Mouse (Mus musculus): ENCODE measurements around the gene Ccr9. TPM values are rescaled to one million over a fixed set of nuclear protein-coding genes. Genes with fewer than 3 reads are reported as not detected.
"Not testable (repeated sequence)": the region's sequence is repeated elsewhere in the genome, so short reads cannot be mapped to it uniquely, and the experiment has no call there.

Gene Ccr9
- polyA plus RNA-seq, 1 experiment from 2014 or later, result 0.36 TPM

DNA sequence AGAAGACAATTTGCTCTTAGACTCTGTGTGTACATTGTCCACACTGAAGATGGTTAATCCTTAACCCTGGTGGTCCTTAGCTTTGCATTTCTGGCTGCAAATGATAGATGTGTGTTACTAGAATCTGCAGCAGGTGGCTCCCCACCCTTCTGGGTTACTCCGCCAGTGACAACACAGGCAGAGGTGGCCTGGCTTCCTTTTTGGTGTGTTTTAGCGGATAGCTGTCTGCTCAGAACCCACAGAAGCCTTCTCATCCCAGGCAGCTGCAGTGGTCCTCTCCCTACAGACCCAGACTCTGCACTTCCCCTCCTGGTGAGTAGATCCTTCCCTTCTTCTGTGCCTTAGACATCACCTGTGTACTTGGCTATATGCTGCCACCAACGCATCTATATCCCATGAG, 88.8 kb downstream of the Ccr9 start:
- Histone ChIP-seq H3K27me3 (no peaks in the 10 kb centered on the region), H3K4me1 (replicated peaks) (no peaks in the 10 kb centered on the region), H3K4me2 (replicated peaks) (no peak overlapping the region), H3K27ac (no peak overlapping the region), H3K4me3 (replicated peaks) (no peak overlapping the region), H3K9ac (replicated peaks) (no peak overlapping the region), H3K9me3 (no peaks in the 10 kb centered on the region), H3K36me3 (no peaks in the 10 kb centered on the region)
- no peak for ATAC-seq
- WGBS, result 88% methylated on average over 3 of the region's 3 CpGs

GRCm38 (mm10) chr9:123768443-123768842, 90.2 kb downstream of the Ccr9 start:
- H3K9me3 ChIP-seq, result no peaks in the 10 kb centered on the region
- no peak overlapping the region for H3K4me3 ChIP-seq (replicated peaks)
- H3K4me2 ChIP-seq (replicated peaks), result no peak overlapping the region
- no peak for ATAC-seq
- 84% methylated on average over 1 of the region's 1 CpGs for WGBS
- H3K27ac ChIP-seq, result no peak overlapping the region
- no peaks in the 10 kb centered on the region for H3K27me3 ChIP-seq
- H3K4me1 ChIP-seq (replicated peaks), result no peaks in the 10 kb centered on the region
- no peaks in the 10 kb centered on the region for H3K36me3 ChIP-seq
- no peak overlapping the region for H3K9ac ChIP-seq (replicated peaks)

- Histone ChIP-seq H3K27me3 (no peaks in the 10 kb centered on the region), H3K9me3 (no peaks in the 10 kb centered on the region), H3K36me3 (no peaks in the 10 kb centered on the region), H3K27ac (no peak overlapping the region), H3K9ac (replicated peaks) (no peak overlapping the region), H3K4me3 (replicated peaks) (no peak overlapping the region), H3K4me1 (replicated peaks) (no peaks in the 10 kb centered on the region), H3K4me2 (replicated peaks) (no peak overlapping the region)
- no peak for ATAC-seq
- WGBS, result 70% methylated on average over 6 of the region's 6 CpGs
Observed at GRCm38 (mm10) chr9:123769532-123769931, 91.3 kb downstream of the Ccr9 start.

DNA sequence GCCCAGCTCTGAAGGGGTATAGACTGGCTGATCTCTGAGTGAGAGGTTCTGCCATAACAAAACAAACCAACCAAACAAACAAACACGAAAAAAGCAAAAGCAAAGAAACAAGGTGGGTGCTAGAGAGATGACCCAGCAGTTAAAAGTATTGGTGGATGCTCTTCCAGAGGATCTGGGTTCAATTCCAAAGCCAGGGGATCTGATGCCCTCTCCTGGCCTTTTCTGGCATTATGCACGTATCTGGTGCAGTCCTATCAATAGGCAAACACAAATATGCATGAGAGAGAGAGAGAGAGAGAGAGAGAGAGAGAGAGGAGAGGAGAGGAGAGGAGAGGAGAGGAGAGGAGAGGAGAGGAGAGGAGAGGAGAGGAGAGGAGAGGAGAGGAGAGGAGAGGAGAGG, 95.1 kb downstream of the Ccr9 start:
- H3K4me1 ChIP-seq (replicated peaks); H3K9ac ChIP-seq (replicated peaks); H3K9me3 ChIP-seq; H3K36me3 ChIP-seq; H3K27ac ChIP-seq; H3K4me3 ChIP-seq (replicated peaks); ATAC-seq; H3K4me2 ChIP-seq (replicated peaks); H3K27me3 ChIP-seq: not testable (repeated sequence)
- 47% methylated on average over 2 of the region's 2 CpGs for WGBS

DNA sequence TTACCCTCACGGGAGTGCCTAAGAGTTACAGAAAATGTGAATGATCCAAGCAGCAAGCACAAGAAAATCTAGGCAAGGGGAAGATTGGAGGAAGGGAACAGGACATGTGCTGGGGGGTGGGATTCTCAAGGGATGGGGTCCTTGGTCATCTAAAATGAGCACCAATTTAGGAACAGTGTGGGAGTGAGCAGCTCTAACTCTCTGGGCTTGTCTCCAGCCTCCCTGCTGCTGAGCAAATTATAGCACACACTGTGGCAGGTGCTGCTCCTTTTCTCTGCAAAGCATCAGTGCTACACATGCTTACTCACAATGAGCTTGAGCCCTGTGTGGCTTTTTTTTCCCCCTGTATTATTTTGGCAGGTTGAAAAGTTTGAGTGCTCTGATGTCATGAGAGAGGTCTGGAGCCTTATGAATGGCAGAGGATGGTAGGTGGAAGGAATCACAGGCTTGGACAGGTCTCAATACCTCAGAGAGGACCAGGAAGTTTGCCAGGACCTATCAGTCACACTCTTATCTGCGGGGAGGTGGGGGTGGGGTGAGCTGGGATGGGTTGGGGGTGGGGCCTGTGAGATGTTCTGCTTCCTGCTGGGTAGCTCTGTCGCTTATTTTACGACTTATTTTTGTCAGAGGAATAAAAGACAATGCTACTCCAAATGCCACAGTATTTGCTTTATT, 110.8 kb downstream of the Ccr9 start:
- Histone ChIP-seq H3K27me3 (no peaks in the 10 kb centered on the region), H3K4me3 (replicated peaks) (no peak overlapping the region), H3K27ac (no peak overlapping the region), H3K4me1 (replicated peaks) (no peaks in the 10 kb centered on the region), H3K9ac (replicated peaks) (no peak overlapping the region), H3K36me3 (peaks cover 53% of the 10 kb centered on the region), H3K9me3 (no peaks in the 10 kb centered on the region), H3K4me2 (replicated peaks) (no peak overlapping the region)
- ATAC-seq, result no peak
- 84% methylated on average over 4 of the region's 4 CpGs for WGBS

- Histone ChIP-seq H3K9me3 (no peaks in the 10 kb centered on the region), H3K36me3 (peaks cover 67% of the 10 kb centered on the region), H3K27me3 (no peaks in the 10 kb centered on the region), H3K9ac (replicated peaks) (no peak overlapping the region), H3K4me3 (replicated peaks) (no peak overlapping the region), H3K27ac (no peak overlapping the region), H3K4me2 (replicated peaks) (no peak overlapping the region), H3K4me1 (replicated peaks) (no peaks in the 10 kb centered on the region)
- WGBS, result 68% methylated on average over 3 of the region's 3 CpGs
- ATAC-seq, result peak; percentile 43; the same call in 1 of the 2 replicates
Observed at GRCm38 (mm10) chr9:123796174-123796573, 117.9 kb downstream of the Ccr9 start.

DNA sequence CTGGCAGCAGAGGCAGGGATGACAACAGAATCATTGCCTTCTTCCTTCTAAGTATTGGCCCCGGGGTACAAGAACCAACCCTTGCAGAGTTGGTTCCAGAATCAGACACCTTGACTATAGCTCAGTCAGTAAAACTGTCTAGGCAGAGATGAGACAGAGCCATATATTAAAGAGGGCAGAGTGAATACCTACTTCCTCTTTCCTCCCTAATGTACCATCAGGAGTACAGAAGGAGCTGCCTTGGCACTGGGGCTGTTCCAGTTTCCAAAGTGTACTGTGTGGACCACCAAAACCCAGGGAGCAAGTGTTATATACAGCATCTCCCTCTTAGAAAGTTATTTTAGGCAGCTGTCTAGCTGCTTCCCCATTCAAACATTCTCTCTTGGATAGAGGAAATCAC, 123.3 kb downstream of the Ccr9 start:
- Histone ChIP-seq H3K4me2 (replicated peaks) (no peak overlapping the region), H3K27ac (no peak overlapping the region), H3K4me3 (replicated peaks) (no peak overlapping the region), H3K4me1 (replicated peaks) (no peaks in the 10 kb centered on the region), H3K9ac (replicated peaks) (no peak overlapping the region), H3K9me3 (no peaks in the 10 kb centered on the region), H3K27me3 (no peaks in the 10 kb centered on the region), H3K36me3 (peaks cover 38% of the 10 kb centered on the region)
- no peak for ATAC-seq
- WGBS, result 92% methylated on average over 1 of the region's 1 CpGs

DNA sequence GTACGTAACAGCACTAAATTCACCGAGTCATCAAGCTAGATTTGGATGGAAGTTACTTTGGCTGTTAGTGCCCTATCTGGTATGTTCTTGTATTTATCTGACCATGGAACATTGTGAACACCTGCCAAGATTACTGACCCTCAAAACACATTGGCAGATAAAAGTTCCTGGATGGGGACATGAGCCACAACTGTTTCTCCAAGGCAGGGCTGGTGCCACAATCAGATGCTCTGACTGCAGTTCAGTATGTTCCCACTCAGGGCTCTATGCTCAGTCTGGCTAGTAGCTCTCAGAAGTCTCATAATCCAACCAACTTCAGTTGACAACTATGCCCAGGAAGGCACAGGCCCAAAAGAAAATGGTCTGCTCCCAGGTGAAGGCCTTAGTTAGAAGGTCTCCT, 124.2 kb downstream of the Ccr9 start:
- H3K9ac ChIP-seq (replicated peaks), result no peak overlapping the region
- no peak overlapping the region for H3K4me3 ChIP-seq (replicated peaks)
- no peak overlapping the region for H3K4me2 ChIP-seq (replicated peaks)
- H3K9me3 ChIP-seq, result no peaks in the 10 kb centered on the region
- WGBS, result 91% methylated on average over 2 of the region's 2 CpGs
- H3K27ac ChIP-seq, result no peak overlapping the region
- H3K36me3 ChIP-seq, result peaks cover 31% of the 10 kb centered on the region
- no peaks in the 10 kb centered on the region for H3K4me1 ChIP-seq (replicated peaks)
- no peaks in the 10 kb centered on the region for H3K27me3 ChIP-seq
- no peak for ATAC-seq

GRCm38 (mm10) chr9:123802896-123803295, 124.7 kb downstream of the Ccr9 start:
- H3K4me1 ChIP-seq (replicated peaks), result no peaks in the 10 kb centered on the region
- H3K4me2 ChIP-seq (replicated peaks), result no peak overlapping the region
- H3K27ac ChIP-seq, result no peak overlapping the region
- H3K9ac ChIP-seq (replicated peaks), result no peak overlapping the region
- no peaks in the 10 kb centered on the region for H3K27me3 ChIP-seq
- ATAC-seq, result no peak
- H3K36me3 ChIP-seq, result peaks cover 26% of the 10 kb centered on the region
- H3K4me3 ChIP-seq (replicated peaks), result no peak overlapping the region
- H3K9me3 ChIP-seq, result no peaks in the 10 kb centered on the region

- H3K4me3 ChIP-seq (replicated peaks), result no peak overlapping the region
- H3K9ac ChIP-seq (replicated peaks), result no peak overlapping the region
- H3K36me3 ChIP-seq, result peaks cover 26% of the 10 kb centered on the region
- 92% methylated on average over 2 of the region's 2 CpGs for WGBS
- H3K9me3 ChIP-seq, result no peaks in the 10 kb centered on the region
- no peaks in the 10 kb centered on the region for H3K4me1 ChIP-seq (replicated peaks)
- H3K4me2 ChIP-seq (replicated peaks), result no peak overlapping the region
- H3K27ac ChIP-seq, result no peak overlapping the region
- no peaks in the 10 kb centered on the region for H3K27me3 ChIP-seq
- ATAC-seq, result no peak
Observed at GRCm38 (mm10) chr9:123805241-123805640, 127.0 kb downstream of the Ccr9 start.

DNA sequence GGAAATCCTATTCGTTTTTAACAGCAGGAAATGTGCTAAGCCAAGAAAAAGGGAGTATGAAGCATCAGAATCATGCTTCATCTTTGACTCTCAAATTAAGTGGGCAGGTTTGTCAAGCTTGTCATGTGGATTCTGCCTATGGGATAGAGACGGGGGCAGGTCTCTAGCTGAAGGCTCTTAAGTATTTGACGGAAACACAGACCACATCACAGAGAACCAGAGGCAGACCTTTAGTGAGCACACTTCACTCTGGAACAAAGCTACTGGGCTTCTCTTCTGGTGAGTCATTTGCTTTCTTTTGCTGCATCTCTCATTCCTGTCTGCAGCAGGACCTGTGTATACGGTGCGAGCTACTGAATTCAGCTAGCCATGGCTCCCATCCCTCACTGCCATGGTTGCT, 128.0 kb downstream of the Ccr9 start, which contains the start of gene Cxcr6:
Gene Cxcr6 (plus strand): TSS at position 209 of the 400 bp plus-strand sequence.
- peaks cover 21% of the 10 kb centered on the region for H3K36me3 ChIP-seq
- WGBS, result 92% methylated on average over 5 of the region's 5 CpGs
- H3K27me3 ChIP-seq, result no peaks in the 10 kb centered on the region
- no peak within 1 kb of the TSS for H3K27ac ChIP-seq
- H3K4me2 ChIP-seq (replicated peaks), result no peak within 1 kb of the TSS
- no peak within 1 kb of the TSS for H3K9ac ChIP-seq (replicated peaks)
- H3K4me3 ChIP-seq (replicated peaks), result no peak within 1 kb of the TSS
- no peaks in the 10 kb centered on the region for H3K4me1 ChIP-seq (replicated peaks)
- ATAC-seq, result no peak
- H3K9me3 ChIP-seq, result no peaks in the 10 kb centered on the region

GRCm38 (mm10) chr9:123808583-123808982, 130.3 kb downstream of the Ccr9 start:
- no peak for ATAC-seq
- no peaks in the 10 kb centered on the region for H3K4me1 ChIP-seq (replicated peaks)
- H3K27me3 ChIP-seq, result no peaks in the 10 kb centered on the region
- H3K27ac ChIP-seq, result no peak overlapping the region
- H3K4me2 ChIP-seq (replicated peaks), result no peak overlapping the region
- no peak overlapping the region for H3K4me3 ChIP-seq (replicated peaks)
- no peaks in the 10 kb centered on the region for H3K9me3 ChIP-seq
- H3K36me3 ChIP-seq, result peaks cover 17% of the 10 kb centered on the region
- H3K9ac ChIP-seq (replicated peaks), result no peak overlapping the region
- 83% methylated on average over 7 of the region's 7 CpGs for WGBS

DNA sequence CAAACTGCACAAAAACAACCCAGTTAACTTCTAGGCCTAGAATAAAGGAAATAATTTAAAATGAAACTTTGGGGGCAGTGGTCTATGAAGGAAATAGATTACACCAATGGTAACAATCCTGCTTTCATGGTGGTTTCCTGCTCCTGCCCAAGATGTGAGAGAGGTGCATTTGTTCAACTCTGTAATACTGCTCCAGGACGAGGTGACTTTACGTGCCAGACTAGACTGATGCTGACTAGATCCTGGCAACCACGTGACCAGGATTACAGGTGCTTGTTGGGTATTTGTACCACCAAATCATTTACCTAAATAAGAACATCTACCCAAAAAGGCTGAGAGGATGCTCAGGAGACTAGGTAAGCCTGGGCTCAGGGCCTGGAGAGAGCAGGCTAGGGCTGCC, 133.6 kb downstream of the Ccr9 start:
- Histone ChIP-seq H3K4me3 (replicated peaks) (no peak overlapping the region), H3K4me2 (replicated peaks) (no peak overlapping the region), H3K36me3 (peaks cover 32% of the 10 kb centered on the region), H3K4me1 (replicated peaks) (no peaks in the 10 kb centered on the region), H3K27ac (no peak overlapping the region), H3K9ac (replicated peaks) (no peak overlapping the region), H3K27me3 (no peaks in the 10 kb centered on the region), H3K9me3 (no peaks in the 10 kb centered on the region)
- ATAC-seq, result no peak
- 90% methylated on average over 3 of the region's 3 CpGs for WGBS
